Mouse (Mus musculus) cerebellum, postnatal 36 days (tissue): ENCODE results near the gene Nek8.

Source experiments
- DNase-seq, 2 experiments: peaks; one replicate each; pipeline ENCODE4 v3.0.0; 2021 to 2022; ENCODE audit warnings: mixed read lengths in 2 of 2

Gene Nek8

GRCm38 (mm10) chr11:78182961-78183844 is 6.7 kb upstream of the Nek8 start, which contains the start of gene Rpl23a:
Gene Rpl23a, minus strand, starts transcription at chr11:78183584.
- peak; percentile 77 to 88 for DNase-seq

- DNase-seq: no peak
Measured at GRCm38 (mm10) chr11:78182450-78182849, 6.0 kb upstream of the Nek8 start.

- DNase-seq: no peak
Measured at GRCm38 (mm10) chr11:78181830-78182357, 5.4 kb upstream of the Nek8 start.

- DNase-seq: no peak
Measured at GRCm38 (mm10) chr11:78180081-78180761, 3.7 kb upstream of the Nek8 start.

GRCm38 (mm10) chr11:78179438-78179999 is 3.0 kb upstream of the Nek8 start:
- no peak for DNase-seq

GRCm38 (mm10) chr11:78178859-78179437 is 2.5 kb upstream of the Nek8 start:
- peak; percentile 42 to 48 for DNase-seq

- DNase-seq: peak; percentile 90 to 93
Measured at GRCm38 (mm10) chr11:78177903-78178858, 1.7 kb upstream of the Nek8 start.

- no peak for DNase-seq
Measured at GRCm38 (mm10) chr11:78177437-78177836, 962 bp upstream of the Nek8 start.

- DNase-seq: no peak
Measured at GRCm38 (mm10) chr11:78176905-78177331, 443 bp upstream of the Nek8 start.

- no peak for DNase-seq
Measured at GRCm38 (mm10) chr11:78175771-78176401, 589 bp downstream of the Nek8 start.

- no peak for DNase-seq
Measured at GRCm38 (mm10) chr11:78174506-78174905, 2.0 kb downstream of the Nek8 start.

GRCm38 (mm10) chr11:78172748-78173383 is 3.6 kb downstream of the Nek8 start:
- no peak for DNase-seq

GRCm38 (mm10) chr11:78172034-78172747 is 4.3 kb downstream of the Nek8 start:
- DNase-seq: no peak

GRCm38 (mm10) chr11:78171328-78171727 is 5.1 kb downstream of the Nek8 start:
- no peak for DNase-seq

- DNase-seq: no peak
Measured at GRCm38 (mm10) chr11:78170306-78170705, 6.2 kb downstream of the Nek8 start.

- no peak for DNase-seq
Measured at GRCm38 (mm10) chr11:78168541-78169468, 7.7 kb downstream of the Nek8 start.

- DNase-seq: no peak
Measured at GRCm38 (mm10) chr11:78167257-78167959, 9.1 kb downstream of the Nek8 start.

GRCm38 (mm10) chr11:78166640-78167039 is 9.8 kb downstream of the Nek8 start:
- no peak for DNase-seq
